Mouse (Mus musculus) MEL-GATA-1-ER (cell line): Measurements from ENCODE around the gene Gm37240.

Experiments used
- DNase-seq: peaks from one replicate; pipeline ENCODE4 v3.0.0-alpha.2; 2012; ENCODE audit warnings: low read depth; ENCODE audit errors: extremely low read depth

Gm37240 gene

GRCm38 (mm10) chr3:84972881-84973280 lies 914.4 kb downstream of the Gm37240 start:
- no peak for DNase-seq

GRCm38 (mm10) chr3:84971561-84971960 lies 915.8 kb downstream of the Gm37240 start:
- no peak for DNase-seq

GRCm38 (mm10) chr3:84967364-84967763 lies 920.0 kb downstream of the Gm37240 start:
- DNase-seq: no peak

GRCm38 (mm10) chr3:84965156-84965555 lies 922.2 kb downstream of the Gm37240 start:
- DNase-seq: no peak

DNA sequence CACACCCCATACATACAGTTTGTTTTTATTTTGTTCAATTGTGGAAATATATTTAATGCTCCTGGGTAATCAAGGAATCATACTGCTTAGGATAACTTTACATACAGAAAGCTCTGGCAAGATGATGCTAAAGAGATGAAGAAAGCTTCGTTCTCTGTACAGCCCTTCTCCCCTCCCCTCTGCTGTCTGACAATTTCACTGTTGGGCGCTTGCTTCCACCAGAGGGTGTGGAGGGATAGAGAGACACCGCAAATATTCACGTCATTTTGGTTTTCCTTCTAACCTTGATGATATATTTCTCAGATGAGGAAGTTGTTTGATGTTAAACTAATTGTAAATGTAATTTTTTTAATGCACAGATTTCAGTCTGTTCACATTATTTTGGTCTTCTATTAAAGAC lies 931.5 kb downstream of the Gm37240 start:
- DNase-seq: no peak

DNA sequence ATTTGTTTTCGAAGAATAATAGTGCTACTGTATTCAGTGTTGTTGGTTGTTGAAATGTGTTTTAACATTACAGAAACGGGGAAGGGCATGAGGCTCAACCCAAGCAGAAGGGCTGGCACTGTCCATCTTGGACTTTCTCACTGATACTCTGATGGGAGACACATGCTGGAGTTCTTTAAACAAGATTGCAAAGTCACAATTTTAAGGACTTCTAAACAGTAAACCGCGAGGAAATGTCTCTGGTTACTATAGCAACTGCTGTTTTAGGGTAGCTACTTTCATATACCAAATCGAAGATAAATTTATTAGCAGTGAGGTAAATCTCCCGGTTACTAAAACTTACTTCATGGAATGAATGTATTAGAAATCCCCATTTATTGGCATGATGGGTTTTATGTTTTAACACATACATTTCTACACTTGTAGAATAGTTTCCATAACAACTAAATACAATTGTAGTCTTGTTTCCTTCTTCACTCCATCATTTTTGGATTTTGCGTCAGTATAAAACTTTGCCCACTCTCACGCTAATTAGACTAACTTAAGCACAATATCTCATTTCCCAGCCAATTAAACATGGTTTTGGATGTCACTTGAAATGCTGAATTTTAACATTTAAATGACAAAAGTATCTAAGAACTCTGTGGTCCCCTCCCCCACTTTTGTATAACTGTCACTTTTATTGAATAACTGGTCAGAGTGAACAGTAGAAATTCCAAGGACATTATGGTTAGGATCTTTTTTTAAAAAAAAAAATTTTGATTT lies 932.1 kb downstream of the Gm37240 start:
- DNase-seq: no peak

GRCm38 (mm10) chr3:84952585-84953187 lies 934.6 kb downstream of the Gm37240 start:
- DNase-seq: no peak

DNA sequence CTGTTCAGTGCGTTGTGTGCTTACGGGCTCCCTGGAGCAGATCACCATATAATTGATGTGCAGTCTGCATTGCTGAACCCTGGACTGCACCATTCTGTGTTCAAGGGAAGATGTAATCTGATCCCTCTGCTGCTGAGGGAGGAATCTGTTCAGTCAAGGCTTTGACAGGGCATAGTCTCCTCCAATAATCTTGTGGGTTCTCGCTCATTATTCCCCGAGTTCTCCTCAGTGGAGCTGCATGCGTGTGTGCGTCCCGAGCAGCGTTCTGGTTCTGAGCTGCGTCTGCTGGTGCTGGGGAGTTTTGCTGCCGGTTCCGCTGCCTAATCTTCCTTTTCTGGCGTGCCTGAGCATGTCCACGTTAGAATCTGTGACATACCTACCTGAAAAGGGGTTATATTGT lies 935.2 kb downstream of the Gm37240 start:
- no peak for DNase-seq

GRCm38 (mm10) chr3:84951698-84952097 lies 935.6 kb downstream of the Gm37240 start:
- DNase-seq: no peak

- no peak for DNase-seq
These were observed 937.9 kb downstream of the Gm37240 start for GRCm38 (mm10) chr3:84949387-84949786.

DNA sequence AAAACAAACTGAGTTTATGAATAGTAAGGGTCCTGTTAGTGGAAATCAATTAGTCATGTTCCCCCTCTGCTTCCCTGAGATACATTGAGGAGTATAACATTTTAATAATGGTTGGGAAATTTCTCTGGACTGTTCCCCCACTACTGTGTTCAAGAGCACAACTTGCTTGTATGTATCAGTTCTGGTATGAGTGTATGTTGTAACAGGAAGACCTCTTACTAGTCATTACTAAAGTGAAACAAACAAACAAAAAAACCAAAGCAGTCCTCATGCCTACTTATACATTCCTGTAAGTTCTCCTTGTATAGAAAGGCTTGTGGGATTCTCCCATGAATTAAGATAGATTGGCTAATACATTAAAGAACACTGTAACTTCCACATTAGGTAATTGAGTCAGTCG lies 940.9 kb downstream of the Gm37240 start:
- no peak for DNase-seq

DNA sequence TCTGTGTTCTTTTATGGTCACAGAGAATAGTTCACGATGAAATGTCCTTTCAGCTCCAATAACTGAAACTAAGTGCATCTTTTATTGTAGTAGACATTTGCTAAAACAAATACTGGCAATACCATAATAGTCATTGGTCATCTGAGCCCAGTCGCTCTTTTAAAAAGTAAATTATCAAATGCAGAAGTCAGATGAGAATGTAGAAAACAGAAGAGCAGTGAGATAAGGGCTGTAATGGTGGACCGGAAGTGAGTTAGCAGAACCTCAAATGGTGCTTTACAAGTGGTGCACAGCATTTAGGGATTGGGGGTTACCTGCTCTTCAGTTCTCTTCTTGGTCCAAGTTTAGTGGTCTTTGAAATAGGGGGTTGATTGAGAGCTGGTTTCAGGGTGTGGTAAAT lies 942.4 kb downstream of the Gm37240 start:
- DNase-seq: peak; percentile 87

- peak; percentile 43 for DNase-seq
These were observed 949.7 kb downstream of the Gm37240 start for GRCm38 (mm10) chr3:84937360-84938355.

- no peak for DNase-seq
These were observed 950.4 kb downstream of the Gm37240 start for GRCm38 (mm10) chr3:84936956-84937355.

DNA sequence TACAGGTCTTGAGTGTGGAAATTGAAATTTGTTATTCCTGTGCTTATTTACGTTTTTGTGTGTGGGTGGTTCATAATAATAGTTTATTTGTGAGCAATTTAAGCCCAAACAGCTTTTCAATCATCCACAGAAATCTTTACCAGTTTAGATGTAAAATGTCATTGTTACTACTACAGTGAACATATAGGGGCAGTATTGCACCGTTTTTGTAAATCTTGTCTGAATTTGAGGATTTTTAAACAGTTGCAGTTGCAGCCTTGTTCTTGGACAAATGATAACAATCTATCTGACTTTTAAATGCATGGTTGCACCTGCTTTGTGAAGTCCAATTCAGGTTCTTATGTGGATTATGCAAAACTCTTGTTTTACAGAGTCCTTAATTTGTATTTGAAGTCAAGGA lies 951.1 kb downstream of the Gm37240 start:
- DNase-seq: no peak

- DNase-seq: no peak
These were observed 951.6 kb downstream of the Gm37240 start for GRCm38 (mm10) chr3:84935729-84936128.

GRCm38 (mm10) chr3:84930683-84931082 lies 956.6 kb downstream of the Gm37240 start:
- DNase-seq: no peak

- no peak for DNase-seq
These were observed 958.1 kb downstream of the Gm37240 start for GRCm38 (mm10) chr3:84929171-84929570.

- DNase-seq: no peak
These were observed 959.4 kb downstream of the Gm37240 start for GRCm38 (mm10) chr3:84927901-84928300.

GRCm38 (mm10) chr3:84927168-84927794 lies 960.0 kb downstream of the Gm37240 start:
- no peak for DNase-seq

DNA sequence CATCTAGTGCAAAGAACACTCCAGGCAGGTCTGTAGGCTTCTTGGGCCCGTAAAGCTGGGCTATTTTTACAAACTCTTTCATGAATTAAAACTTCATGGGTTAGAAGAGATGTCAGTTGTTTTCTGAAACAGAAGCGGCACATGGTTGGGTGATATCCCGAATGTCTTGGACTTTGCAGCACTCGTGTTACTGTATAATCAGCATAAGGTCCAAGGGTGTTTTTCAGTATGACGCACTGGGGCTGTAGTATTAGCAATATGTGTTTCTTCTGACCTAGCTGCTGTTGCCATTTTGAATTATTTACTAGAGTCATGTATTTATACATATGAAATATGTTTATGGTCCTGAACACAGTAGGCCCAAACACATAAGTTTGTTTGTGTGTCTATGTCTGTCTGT lies 961.2 kb downstream of the Gm37240 start:
- no peak for DNase-seq
